Mouse (Mus musculus): ENCODE measurements at regions not wholly inside any gene's neighbourhood (a gene's known extent, or its start where the extent isn't known, plus 50 kb on each side); places are given as distances from the start of the nearest gene placed in this dataset.

DNA sequence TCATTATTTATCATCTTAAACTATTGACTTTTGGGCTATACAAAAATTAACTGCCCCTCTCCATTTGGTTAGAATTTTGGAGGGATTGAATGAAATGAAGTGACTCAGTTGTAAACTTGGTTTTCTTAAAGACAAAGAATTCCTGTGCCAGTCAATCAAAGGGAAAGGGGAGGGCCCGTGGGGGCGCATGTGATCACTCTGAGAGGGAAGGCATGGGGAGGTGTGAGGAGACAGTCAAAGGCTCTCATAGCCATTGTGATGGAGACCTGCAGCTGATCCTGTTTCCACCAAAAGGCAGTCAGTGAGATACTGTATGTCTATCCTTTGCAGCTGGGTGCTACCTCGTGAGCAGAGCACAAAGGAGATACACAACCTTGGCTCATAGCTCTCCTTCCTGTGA is 156.6 kb upstream of the Slc24a2 start:
- no peak for DNase-seq (ENCODE audit: low spot score in 2 of 2)

DNA sequence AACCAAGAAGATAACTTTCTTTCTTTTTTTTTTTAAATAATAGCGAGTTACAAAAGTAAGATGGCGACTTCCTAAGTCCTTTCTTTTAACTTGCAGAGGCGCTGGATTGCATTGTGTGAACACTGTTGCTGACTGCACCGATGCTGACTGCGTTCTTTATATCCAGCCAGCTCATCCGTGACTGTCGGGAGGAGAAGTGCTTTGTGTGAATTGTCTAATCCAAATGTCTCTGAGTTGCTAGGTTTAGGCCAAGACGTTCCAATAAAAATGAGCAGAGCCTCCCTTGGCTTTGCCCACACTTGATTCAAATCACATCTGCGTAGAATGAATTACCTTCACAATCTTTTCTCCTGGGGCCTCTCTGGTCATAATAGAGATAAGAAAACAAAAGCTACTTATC is 156.0 kb upstream of the Slc24a2 start:
- DNase-seq (ENCODE audit: low spot score in 2 of 2) = no peak

DNA sequence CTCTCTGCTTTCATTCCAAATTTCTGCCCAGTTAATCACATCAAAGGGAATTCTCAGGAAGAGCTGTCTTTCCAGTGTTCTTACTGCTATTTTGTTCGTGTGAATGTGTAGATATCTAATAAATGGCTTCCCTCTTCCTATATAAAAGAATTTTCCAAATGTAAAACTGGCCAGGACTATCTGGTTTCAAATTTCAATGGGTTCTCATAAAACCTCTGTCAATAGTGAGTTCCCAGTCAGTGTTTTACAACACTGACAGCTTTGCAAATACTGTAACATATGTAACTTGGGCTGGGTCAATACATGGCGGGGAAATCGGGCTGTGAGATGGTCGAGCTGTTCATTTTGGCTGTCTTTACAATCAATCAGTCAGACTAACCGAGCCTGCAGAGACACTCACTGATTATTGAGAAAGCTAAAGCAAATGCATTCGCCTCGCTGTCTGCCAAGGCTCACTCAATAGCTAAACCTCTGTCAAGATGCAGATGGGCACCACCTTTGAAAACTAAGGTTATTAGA is 155.0 kb upstream of the Slc24a2 start:
- no peak for DNase-seq (ENCODE audit: low spot score in 2 of 2)

DNA sequence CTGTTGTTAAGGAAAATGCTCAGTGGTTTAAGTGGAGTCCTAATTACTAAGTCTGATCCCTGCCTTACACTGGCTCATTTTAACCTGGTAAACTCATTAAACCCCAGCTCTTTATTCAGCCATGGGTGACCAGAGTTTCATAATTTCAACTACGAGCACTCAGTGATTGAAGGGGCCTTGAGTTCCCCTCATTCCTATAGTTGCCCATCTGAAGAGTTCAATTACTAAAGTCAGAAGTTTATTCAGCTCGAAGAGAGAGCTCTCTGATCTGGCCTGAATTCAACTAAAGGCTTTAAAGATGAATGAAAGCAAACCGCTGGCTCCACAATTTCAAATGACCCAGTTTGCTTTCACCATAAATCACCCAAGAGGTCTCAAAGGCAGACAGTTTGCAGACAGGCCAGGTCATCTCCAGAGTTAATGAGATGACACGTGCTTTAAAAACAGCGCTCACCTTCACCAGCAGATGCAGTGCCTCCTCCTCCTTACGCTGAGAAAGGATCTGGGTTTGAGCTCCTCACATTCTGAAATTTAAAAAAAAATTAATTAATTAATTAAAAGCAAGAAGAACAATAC is 154.3 kb upstream of the Slc24a2 start:
- DNase-seq (ENCODE audit: low spot score in 2 of 2) = no peak

DNA sequence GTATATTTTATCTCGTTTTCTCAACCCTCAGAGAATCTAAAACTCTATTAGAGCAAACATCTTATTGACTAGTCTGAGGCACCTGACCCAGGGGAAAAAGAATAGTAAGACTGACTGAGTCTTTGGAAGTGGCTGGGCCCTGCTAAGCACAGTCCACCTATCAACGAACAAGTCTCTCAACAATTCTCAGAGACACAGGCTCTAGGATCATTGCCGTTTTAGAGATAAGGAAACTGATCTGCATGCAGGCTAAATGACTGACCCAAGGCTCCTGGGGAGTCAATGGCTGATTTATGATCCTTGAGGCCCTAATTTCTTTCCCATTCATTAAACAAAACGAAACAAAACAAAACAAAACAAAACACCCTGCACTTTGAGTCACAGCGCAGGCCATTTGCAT is 150.4 kb upstream of the Slc24a2 start:
- no peak for DNase-seq (ENCODE audit: low spot score in 2 of 2)

DNA sequence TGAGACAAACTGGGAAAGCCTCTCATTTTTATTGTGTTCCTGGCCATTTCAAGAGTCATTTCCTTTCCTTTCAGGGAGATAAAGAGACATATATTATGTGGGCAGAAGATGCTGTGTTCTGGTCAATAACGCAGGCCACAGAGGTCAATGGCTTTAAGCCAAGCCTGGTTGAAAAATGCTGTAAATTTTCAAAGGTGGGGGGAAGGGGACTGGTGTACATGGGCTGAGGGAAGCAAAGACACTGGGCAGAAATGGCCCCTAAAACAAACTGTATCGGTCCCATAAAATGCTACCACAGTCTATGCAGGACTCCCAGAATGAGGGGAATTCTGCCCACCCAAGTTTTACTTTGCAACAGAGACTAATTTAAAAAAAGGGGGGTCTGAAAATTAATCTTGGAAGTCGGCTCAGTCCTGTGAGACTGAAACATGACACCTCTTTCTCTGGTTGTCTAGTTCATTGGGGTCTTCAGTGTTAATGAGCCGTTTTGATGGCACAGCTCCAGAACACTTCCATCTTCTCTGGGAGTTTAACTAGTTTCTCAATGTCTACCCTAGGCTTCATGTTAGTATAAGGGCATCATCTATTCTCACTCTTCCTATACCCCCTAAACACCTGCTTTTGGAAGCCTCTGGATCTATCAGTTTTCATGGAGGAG is 149.4 kb upstream of the Slc24a2 start:
- no peak for DNase-seq (ENCODE audit: low spot score in 2 of 2)

DNA sequence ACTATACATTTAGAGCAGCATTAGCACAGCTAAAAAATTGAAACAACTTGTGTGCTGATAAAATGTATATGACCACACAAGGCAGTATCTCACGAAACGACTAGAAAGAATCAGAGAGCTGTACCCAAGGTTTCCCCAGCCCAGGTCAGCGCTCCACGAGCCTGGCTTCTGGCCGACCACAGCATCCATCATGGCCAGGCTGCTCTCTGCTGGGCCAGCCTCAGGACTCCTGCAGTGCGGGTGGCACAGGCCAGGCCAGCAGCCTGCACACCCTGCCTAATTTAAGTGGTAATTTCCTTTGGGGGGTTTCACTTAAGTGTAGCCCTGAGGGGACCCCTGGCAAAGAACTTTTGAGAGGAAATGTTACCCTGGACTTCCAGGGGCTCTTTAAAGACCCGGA is 141.7 kb upstream of the Slc24a2 start:
- DNase-seq (ENCODE audit: low spot score in 2 of 2) = no peak

DNA sequence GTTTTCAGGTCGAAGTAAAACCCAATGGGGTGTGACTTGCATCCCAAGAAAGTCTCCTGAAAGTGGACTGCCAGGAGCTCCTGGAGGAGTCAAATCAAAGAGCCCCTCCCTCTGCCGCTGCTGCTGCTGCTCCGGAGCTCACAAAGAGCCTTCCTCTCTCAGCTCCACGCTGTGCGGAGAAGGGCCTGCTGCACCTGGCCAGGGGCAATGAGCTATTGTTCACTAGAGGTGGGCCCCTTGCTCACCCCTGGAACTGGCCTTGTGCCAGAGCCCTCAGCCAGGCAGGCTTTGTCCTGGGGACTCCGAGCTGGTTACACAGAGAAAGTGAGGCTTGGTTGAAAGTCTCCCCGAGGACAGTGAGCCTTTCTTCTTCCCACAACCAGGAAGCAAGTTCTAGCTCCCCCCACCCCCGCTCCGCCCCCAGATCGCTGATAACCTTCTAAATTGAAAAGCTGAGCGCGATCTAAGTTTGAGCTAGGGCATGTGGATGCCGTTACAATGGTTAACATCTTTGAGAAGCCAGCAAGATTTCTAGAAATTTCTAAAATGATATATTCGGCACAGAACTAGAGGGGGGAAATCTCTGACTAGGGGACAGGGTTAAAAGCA is 139.5 kb upstream of the Slc24a2 start:
- DNase-seq (ENCODE audit: low spot score in 2 of 2) = no peak

DNA sequence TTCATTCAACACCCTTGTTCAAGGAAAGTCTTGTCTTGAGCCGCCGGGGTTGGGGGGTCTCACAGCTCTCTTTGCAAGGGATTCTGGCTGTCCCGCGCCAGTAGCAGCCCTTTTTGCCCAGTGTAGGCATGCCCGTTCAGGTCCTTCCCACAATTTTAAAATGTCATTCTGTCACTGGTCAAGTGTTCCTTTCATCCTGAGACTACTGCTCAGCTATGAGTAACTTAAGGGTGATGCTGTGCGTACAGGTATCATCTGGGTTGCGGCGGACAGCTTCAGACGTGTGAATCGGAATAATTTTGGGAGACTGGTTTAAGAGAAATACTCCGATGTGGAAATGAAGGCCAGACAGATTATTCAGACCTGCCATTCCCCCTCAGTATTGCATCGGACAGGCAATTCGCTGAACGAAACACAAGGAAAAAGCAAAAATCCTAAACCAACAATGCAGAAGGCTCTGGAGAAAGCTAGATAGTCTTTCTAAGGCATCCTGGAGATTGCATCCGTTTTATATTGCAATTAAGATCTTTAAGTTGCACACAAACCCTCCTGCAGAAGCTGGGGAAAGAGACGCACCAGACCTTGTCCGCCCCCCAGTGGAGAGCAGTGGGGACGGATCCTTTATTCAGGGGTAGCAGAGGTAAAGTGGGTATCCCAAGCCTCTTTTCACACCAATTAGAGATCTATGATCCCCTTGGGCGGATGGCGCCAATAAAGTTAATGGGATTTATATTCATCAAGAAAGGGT is 138.3 kb upstream of the Slc24a2 start:
- peak in 1 of 2 experiments; percentile 69 for DNase-seq (ENCODE audit: low spot score in 2 of 2)

DNA sequence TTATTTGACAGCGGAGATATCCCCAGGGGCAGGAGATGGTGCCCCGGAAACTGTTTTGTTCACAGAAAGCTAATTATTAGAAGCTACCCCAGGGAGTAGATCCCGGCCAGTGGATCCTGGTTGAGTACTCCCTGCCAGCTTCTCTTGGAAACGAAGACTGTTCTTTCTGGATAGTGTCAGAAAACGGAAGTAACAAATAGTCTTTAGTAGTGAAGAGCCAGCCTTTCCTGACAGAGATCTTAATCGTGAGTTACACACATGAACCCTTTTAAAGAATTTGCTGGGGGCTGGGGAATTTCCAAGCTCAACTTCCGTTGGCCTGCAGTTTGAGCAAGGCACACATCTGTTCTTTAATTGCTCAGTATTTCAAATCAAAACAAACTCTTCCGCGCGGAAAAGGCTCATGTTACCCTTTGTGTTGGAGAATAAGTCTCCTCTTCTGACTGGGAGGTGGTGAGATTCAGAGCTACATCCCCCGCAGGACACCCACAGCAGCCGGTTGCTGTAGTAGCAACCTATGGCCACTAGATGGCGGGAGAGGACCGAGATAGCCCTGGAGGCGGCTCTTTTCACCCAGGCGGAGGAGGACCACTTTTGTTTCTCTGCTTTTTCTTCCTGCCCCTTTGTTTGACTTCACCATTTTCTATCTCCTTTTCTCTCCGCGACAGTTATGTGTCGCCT is 137.6 kb upstream of the Slc24a2 start:
- peak; percentile 38 to 88 for DNase-seq (ENCODE audit: low spot score in 2 of 2)

DNA sequence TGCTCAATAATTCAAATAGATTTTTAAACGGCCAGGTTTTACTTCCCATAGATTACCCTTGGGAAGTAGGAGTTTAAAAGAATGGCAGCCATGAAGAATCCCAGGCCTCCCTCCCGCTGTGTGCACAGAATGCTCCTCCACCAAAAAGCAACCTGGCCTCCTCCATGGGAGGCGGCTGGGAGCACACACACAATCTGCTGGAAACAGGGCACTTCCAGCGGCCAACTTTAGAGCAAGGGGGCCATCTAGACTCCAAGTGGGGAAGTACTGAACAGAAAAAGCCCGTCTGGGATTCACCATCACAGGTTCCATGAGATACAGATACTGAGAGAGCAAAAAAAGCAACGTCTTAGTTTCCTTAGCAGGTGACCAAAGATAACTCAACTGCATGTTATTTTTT is 131.9 kb upstream of the Slc24a2 start:
- DNase-seq (ENCODE audit: low spot score in 2 of 2) = peak in 1 of 2 experiments; percentile 74

DNA sequence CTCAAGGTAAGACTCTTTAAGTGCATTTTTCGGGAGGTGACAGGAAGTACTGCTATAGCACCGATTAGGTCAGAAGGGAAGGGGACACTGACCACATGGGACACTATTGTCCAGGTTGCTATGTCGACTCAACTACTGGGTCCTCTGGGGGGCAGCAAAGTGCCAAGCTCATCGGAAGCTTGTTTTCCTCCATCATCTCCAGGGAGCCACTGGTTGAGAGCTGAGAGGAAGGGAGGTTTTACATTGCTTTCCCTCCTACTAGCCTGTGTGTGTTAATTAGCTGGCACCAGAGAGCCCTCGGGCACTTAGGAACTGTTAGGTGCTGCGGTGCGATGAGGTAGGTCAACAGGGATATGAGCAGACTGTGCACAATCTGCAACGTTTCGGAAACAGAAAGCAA is 129.2 kb upstream of the Slc24a2 start:
- DNase-seq (ENCODE audit: low spot score in 2 of 2) = peak in 1 of 2 experiments; percentile 66

DNA sequence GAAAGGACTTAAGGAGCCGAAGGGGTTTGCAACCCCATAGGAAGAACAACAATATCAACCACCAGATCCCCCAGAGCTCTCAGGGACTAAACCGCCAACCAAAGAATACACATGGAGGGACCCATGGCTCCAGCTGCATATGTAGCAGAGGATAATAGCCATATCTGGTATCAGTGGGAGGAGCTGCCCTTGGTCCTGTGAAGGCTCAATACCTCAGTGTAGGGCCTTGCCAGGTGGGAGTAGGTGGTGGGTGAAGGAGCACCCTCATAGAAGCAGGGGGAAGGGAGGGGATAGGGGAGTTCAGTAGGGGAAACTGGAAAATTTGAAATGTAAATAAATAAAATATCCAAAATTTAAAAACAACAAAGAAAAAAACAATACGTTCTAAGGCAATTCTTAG is 128.7 kb upstream of the Slc24a2 start:
- no peak for DNase-seq (ENCODE audit: low spot score in 2 of 2)

DNA sequence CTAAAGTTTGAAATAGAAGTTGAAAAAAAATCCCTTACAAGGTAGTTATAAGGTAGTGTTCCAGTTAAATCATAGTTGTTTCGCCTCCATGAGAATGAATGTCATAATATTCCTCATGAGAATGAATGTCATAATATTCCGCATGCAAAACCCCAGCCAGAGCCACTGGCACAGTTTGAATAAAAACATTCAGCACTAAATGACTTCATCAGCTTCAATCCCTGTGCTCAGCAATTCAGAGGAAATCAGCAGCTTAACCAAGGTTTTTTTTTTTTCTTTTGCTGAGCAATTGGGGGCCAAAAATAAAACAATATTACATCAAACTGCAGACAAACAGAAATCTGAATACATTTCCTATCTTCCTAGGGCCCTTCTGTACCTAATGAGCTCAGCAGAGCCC is 102.7 kb upstream of the Slc24a2 start:
- DNase-seq (ENCODE audit: low spot score in 2 of 2) = no peak

DNA sequence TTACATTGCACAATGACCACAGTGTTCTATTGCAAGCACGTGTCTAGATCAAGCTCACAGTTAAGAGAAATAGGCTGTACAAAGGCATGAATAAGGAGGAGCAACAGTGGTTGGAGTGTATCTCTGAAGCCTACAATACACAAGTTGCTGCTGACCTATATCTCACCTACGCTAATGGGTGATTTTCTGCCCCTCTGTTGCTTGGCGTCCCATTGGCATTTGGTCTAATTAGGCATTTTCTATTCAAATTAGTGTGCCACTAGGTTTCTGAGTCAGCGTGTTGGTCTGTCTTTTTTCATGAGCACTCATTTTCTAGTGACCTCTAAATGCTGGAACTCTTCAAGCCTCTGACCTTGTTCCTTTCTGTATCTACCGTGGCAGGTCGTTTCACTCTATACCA is 98.9 kb upstream of the Slc24a2 start:
- DNase-seq (ENCODE audit: low spot score in 2 of 2) = no peak

DNA sequence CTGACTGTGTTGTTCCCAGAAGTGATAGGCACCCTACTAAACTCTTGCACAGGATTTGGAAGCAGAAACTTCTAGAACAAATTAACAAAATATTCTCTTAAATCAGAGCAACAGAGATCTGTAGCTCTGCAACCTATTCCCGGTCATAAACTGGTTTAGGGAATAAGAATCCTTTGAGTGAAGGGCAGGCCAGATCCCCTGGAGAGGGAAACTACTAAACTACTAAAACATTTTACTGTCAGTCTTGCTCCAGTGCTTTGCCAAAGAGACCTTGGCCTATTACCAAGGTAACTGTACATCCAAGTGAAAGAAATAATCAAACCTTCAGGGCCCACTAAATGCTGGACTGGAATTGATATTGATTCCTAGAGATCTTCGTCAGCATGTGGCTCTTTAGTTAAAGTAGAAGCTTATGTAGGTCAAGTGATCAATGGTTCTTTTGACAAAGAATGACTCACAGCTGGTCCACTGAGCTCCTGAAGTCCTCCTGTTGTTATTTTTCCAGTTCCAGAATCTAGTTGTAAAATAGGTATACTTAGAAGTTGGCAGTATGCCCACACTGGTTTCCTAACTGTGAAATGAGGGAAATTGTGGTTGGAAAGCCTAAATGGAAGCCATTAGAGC is 91.6 kb upstream of the Slc24a2 start:
- no peak for DNase-seq (ENCODE audit: low spot score in 2 of 2)

DNA sequence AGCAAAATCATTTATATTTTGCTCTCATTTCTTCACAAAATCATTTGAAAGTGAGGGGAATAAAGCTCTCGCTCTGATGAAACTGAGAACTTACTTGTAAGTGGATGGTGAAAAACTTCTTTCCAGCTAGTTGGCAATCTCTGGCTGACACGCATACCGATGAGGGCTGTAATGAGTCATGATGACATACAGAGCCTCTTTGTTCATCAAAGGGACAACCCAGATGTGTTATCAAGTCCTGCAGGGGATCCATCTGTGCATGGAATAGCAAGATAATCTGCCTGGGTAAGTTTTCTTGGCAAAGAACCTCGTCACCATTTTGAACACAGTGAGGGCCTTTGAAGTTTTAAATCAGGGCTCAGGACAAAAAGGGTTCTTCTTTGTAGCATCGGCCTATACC is 67.9 kb upstream of the Slc24a2 start:
- DNase-seq (ENCODE audit: low spot score in 2 of 2) = peak in 1 of 2 experiments; percentile 7

DNA sequence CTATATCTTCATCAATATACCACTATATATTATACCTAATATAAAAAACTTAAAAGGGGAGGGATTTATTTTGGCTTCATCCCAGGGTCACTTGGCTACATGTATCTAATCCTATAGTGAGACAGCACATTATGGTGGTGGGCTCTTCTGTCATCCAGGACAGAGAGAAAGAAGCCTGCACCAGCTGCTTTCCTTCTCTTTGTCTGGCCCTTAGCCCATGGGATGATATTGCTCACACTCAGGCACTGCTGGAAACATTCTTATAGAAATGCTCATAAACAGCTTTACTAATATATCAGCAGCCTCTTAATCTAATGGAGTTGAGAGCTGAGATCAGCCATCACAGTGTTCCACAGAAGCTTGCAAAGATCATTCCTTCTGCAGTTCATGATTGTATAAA is 64.3 kb upstream of the Slc24a2 start:
- DNase-seq (ENCODE audit: low spot score in 2 of 2) = no peak
